Mouse (Mus musculus) small intestine, adult 2 months (tissue): Measurements from ENCODE around the gene Ing1. TPM values are rescaled to one million over a fixed set of nuclear protein-coding genes. Genes with fewer than 3 reads are reported as not detected.

Source experiments
- H3K27ac ChIP-seq: fragments of 200-500 bp; 2 replicates; pipeline ENCODE4 v1.5.1; 2012; ENCODE audit warnings: low read depth, low read length, control low read depth, inconsistent platforms; ENCODE audit not compliant: insufficient read depth
- H3K27me3 ChIP-seq: fragments of 200-500 bp; 2 replicates; pipeline ENCODE4 v1.6.1; 2012; ENCODE audit warnings: mild to moderate bottlenecking, moderate library complexity, low read length, inconsistent platforms; ENCODE audit not compliant: control insufficient read depth, insufficient read depth
- H3K36me3 ChIP-seq: fragments of 200-500 bp; 2 replicates; pipeline ENCODE4 v1.6.1; 2012; ENCODE audit warnings: mild to moderate bottlenecking, low read length, control low read depth, inconsistent platforms; ENCODE audit not compliant: control insufficient read depth, insufficient read depth
- H3K4me1 ChIP-seq: fragments of 200-500 bp; 2 replicates; pipeline ENCODE4 v1.6.1; 2012; ENCODE audit warnings: low read length, inconsistent platforms, mixed read lengths; ENCODE audit not compliant: control insufficient read depth, insufficient read depth, insufficient read length
- H3K4me3 ChIP-seq: fragments of 200-500 bp; 2 replicates; pipeline ENCODE4 v1.5.1; 2012; ENCODE audit warnings: low read depth, mild to moderate bottlenecking, control low read depth, inconsistent platforms, low read length, moderate library complexity
- CTCF ChIP-seq: fragments of 200-500 bp; IDR thresholded peaks from 2 replicates; pipeline ENCODE4 v1.5.1; 2012; ENCODE audit warnings: low read depth, mild to moderate bottlenecking, control low read depth, inconsistent platforms, low read length, moderate library complexity, mixed read lengths; ENCODE audit not compliant: insufficient replicate concordance, insufficient read length; ENCODE audit errors: extremely low read depth
- POLR2A ChIP-seq: fragments of 200-500 bp; IDR thresholded peaks from 2 replicates; pipeline ENCODE4 v1.6.1; 2012; ENCODE audit warnings: low read depth, mild to moderate bottlenecking, control low read depth, inconsistent platforms, low read length, moderate library complexity
- WGBS: fragments of 180-500 bp; shearing (Covaris S2); methylation state at CpG from one replicate; pipeline ENCODE4 v1.1.7; 2018; 5-methylcytosine and 5-hydroxymethylcytosine counted together
- polyA plus RNA-seq: library from polyadenylated mRNA; depleted of rRNA; stranded (reverse); fragments of >200 nt; gene quantifications from 2 replicates; pipeline ENCODE4 v1.2.3, GENCODE M21; 2012

Ing1 gene
- polyA plus RNA-seq, 1 experiment, result 13.2 TPM

- Histone ChIP-seq H3K4me1 (peaks cover 3% of the 10 kb centered on the region), H3K27ac (no peak overlapping the region), H3K4me3 (no peak overlapping the region), H3K27me3 (no peaks in the 10 kb centered on the region), H3K36me3 (no peaks in the 10 kb centered on the region)
- TF ChIP-seq CTCF (no peak), POLR2A (no peak)
- WGBS, result 92% methylated on average over 4 of the region's 4 CpGs
Measured at GRCm38 (mm10) chr8:11570742-11571141, 15.4 kb downstream of the Ing1 start.

GRCm38 (mm10) chr8:11571950-11572349, 16.6 kb downstream of the Ing1 start:
- no peak overlapping the region for H3K27ac ChIP-seq
- H3K4me3 ChIP-seq, result no peak overlapping the region
- peaks cover 3% of the 10 kb centered on the region for H3K4me1 ChIP-seq
- 90% methylated on average over 10 of the region's 10 CpGs for WGBS
- no peaks in the 10 kb centered on the region for H3K36me3 ChIP-seq
- no peaks in the 10 kb centered on the region for H3K27me3 ChIP-seq
- TF ChIP-seq POLR2A (no peak), CTCF (no peak)

GRCm38 (mm10) chr8:11572428-11572827, 17.1 kb downstream of the Ing1 start:
- WGBS, result 81% methylated on average over 6 of the region's 6 CpGs
- TF ChIP-seq CTCF (no peak), POLR2A (no peak)
- H3K27ac ChIP-seq, result no peak overlapping the region
- peaks cover 3% of the 10 kb centered on the region for H3K4me1 ChIP-seq
- no peaks in the 10 kb centered on the region for H3K36me3 ChIP-seq
- H3K4me3 ChIP-seq, result no peak overlapping the region
- no peaks in the 10 kb centered on the region for H3K27me3 ChIP-seq

- H3K4me3 ChIP-seq, result no peak overlapping the region
- 58% methylated on average over 9 of the region's 9 CpGs for WGBS
- TF ChIP-seq CTCF (no peak), POLR2A (no peak)
- H3K36me3 ChIP-seq, result no peaks in the 10 kb centered on the region
- peaks cover 3% of the 10 kb centered on the region for H3K4me1 ChIP-seq
- no peak overlapping the region for H3K27ac ChIP-seq
- no peaks in the 10 kb centered on the region for H3K27me3 ChIP-seq
Measured at GRCm38 (mm10) chr8:11574911-11575603, 19.7 kb downstream of the Ing1 start.

GRCm38 (mm10) chr8:11575604-11576384, 20.4 kb downstream of the Ing1 start:
- peaks cover 3% of the 10 kb centered on the region for H3K4me1 ChIP-seq
- H3K27me3 ChIP-seq, result no peaks in the 10 kb centered on the region
- no peaks in the 10 kb centered on the region for H3K36me3 ChIP-seq
- H3K4me3 ChIP-seq, result no peak overlapping the region
- TF ChIP-seq CTCF (no peak), POLR2A (no peak)
- H3K27ac ChIP-seq, result no peak overlapping the region
- WGBS, result 39% methylated on average over 16 of the region's 16 CpGs

- no peak for TF ChIP-seq POLR2A
- TF ChIP-seq CTCF, result no peak
- no peaks in the 10 kb centered on the region for H3K27me3 ChIP-seq
- H3K4me1 ChIP-seq, result no peaks in the 10 kb centered on the region; the same call in 1 of the 2 replicates
- WGBS, result 68% methylated on average over 21 of the region's 21 CpGs
- H3K27ac ChIP-seq, result no peak overlapping the region
- no peak overlapping the region for H3K4me3 ChIP-seq
- H3K36me3 ChIP-seq, result no peaks in the 10 kb centered on the region
Measured at GRCm38 (mm10) chr8:11585513-11586373, 30.4 kb downstream of the Ing1 start.
